Mouse (Mus musculus) macrophage (primary cell): ENCODE measurements around the gene Scarb1. TPM values are rescaled to one million over a fixed set of nuclear protein-coding genes. Genes with fewer than 3 reads are reported as not detected.

Source experiments
- polyA plus RNA-seq: library from polyadenylated mRNA; stranded (reverse); fragments of 250-400 nt; gene quantifications from 3 replicates; pipeline ENCODE4 v1.2.4, GENCODE M21; 2018; ENCODE audit warnings: inconsistent platforms

Scarb1 gene
- polyA plus RNA-seq, 1 experiment from 2014 or later = 83.7 TPM

Other genes starting within 250 kb of the Scarb1 start
- 52.2 to 78.3 TPM (median 77.8 TPM) in 3 replicates for gene Ncor2, start 161.9 kb downstream of the Scarb1 start, polyA plus RNA-seq
- not detected in 3 replicates for gene Gm10382, start 48.2 kb upstream of the Scarb1 start, polyA plus RNA-seq
- gene Ubc, start 49.1 kb upstream of the Scarb1 start, polyA plus RNA-seq = 431 to 1,072 TPM (median 940 TPM) in 3 replicates
- gene Dhx37, start 93.0 kb upstream of the Scarb1 start, polyA plus RNA-seq = 6.9 to 16.2 TPM (median 11.8 TPM) in 3 replicates
- 3.6 to 7.6 TPM (median 5.6 TPM) in 3 replicates for gene Bri3bp, start 100.5 kb upstream of the Scarb1 start, polyA plus RNA-seq
- 6.2 to 25.3 TPM (median 20.2 TPM) in 3 replicates for gene Aacs, start 134.7 kb upstream of the Scarb1 start, polyA plus RNA-seq
- 0.02 to 0.04 TPM in 2 of 3 replicates, not detected in the other for gene Tmem132b, start 190.7 kb upstream of the Scarb1 start, polyA plus RNA-seq